Mouse (Mus musculus): ENCODE results near the gene Dmc1.

- TF ChIP-seq POLR2A (IDR thresholded peaks at IDR 0.05; ENCODE audit: insufficient read depth, low read depth, low read length) (no peak), CTCF (IDR thresholded peaks at IDR 0.05; ENCODE audit: insufficient read depth, low read depth, low read length) (no peak)
Observed at GRCm38 (mm10) chr15:79619770-79620414, 15.0 kb upstream of the Dmc1 start.
